Mouse (Mus musculus): ENCODE results near the gene 1110008P14Rik.

The 1110008P14Rik gene

DNA sequence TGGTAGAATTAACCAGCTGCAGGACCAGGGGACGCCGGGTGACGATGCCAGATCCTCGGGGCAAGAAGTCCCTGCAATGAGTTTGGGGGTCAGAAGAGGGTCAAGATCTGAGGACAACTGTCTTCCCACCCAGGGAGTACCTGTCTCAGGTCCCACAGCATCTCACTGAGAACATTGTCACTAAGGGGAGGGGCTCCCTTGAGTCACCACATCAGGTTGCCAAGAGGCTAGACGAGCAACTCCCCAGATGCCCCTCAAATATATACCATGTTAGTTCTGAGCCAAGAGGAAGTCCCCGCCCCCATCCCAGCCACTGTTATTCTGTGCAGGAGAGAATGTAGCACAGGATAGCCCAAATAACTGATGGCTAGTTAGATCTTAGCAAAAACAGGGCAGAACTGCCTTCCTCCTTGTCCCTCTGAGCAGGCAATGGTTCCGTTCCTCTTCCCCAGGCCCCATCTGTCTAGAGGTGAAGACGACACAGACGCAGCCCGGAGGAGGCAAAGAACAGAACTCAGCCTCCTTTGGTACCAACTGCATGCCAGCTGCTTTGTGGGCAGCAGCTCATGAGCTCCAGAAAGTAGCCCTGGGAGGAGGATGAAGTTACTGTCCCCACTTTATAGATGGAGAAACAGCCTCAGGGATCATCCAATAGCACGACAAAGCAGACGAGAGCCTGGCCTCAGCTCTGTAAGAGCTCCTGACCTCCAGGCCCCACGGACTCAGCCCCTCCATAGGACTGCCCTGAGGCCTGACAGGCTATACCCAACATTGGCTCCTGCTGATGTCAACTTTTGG, 40.7 kb downstream of the 1110008P14Rik start:
- DNase-seq = no peak

DNA sequence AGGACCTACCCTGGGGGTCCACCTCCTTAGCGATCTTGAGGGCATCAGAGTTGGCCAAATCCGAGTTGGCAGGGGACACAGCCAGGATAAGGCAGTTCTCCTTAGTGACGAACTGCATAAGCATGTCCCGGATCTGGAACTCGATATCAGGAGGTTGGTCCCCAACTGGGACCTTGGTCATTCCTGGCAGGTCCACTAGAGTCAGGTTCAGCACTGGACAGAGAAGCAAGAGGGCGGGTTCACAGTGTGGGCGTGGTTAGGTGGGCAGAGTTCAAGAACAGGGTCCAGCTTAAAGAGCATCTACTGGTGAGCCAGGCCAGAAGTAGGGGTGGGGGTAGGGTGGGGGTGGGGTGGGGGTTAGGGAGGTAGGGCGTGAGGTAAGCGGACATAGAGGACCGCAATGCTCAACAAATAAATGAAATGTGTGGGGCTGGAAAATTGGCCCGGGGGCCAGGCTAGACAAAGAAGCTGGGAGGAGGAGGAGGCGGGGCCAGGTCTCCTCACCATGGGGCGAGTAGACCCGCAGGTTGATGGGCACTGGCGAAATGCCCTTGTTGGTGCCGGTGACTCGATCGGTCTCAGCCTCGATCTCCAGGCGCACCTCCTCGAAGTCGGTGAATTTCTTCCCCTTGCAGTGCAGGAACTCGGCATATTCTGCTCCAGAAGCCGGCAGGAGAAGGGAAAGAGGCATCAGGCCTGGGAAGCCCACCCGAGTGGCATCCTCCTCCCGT, 41.7 kb downstream of the 1110008P14Rik start:
- DNase-seq = no peak

DNA sequence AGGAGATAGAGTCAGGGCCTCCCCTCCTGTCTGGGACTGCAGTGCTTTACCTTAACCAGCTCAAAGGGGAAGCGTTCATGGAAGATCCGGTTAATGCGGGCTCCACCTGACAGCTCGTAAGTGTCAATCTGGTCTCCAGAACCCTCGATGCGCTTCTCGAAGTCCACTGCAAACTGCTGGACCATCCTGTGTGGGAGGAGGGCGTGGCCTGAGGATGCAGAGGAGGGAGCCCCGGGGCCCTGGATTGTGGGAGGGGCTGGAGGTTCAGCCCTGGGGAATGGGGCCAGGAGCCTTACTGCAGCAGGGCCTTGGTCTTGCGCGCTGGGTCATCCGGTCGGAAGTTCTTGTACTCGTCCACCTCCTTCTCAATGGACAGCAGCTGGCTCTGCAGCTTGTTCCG, 45.9 kb downstream of the 1110008P14Rik start:
- no peak for DNase-seq

DNA sequence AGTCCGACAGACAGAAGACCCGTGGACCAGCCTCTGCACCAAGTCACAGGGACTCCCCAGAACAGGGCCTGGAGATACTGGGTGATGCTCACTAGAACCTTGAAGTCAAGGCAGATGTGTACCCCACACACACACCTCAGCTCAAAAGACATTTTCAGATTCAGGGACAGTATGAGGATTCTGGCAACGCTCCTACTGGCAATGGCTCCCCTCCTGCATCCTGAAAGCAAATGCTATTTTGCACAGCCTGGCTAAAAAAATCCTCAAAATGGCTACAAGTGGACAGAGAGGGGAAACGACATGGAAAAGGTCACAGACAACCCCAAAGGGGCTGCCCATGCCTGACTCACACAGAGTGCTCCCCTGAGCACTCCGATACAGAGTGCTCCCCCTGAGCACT, 49.6 kb downstream of the 1110008P14Rik start:
- DNase-seq = no peak

DNA sequence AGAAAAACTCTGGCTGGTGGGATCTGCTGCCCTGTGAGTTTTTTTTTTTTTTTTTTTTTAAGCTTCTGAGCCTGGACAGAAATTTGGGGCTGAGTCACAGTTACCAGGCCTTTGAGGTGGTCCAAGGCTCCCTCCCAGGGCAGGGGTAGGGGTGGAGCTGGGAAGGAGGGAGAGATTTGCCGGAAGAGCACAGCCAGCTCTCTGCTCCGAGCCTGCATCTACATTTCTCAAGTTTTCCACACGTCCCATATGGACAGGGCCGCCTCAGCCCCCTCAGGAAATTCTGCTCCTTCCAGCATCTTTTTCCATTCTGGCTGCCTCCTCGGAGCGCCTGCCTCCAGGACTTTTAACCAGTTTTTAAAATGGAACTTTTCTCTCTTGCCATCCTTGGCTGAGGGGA, 52.2 kb downstream of the 1110008P14Rik start:
- DNase-seq = no peak

DNA sequence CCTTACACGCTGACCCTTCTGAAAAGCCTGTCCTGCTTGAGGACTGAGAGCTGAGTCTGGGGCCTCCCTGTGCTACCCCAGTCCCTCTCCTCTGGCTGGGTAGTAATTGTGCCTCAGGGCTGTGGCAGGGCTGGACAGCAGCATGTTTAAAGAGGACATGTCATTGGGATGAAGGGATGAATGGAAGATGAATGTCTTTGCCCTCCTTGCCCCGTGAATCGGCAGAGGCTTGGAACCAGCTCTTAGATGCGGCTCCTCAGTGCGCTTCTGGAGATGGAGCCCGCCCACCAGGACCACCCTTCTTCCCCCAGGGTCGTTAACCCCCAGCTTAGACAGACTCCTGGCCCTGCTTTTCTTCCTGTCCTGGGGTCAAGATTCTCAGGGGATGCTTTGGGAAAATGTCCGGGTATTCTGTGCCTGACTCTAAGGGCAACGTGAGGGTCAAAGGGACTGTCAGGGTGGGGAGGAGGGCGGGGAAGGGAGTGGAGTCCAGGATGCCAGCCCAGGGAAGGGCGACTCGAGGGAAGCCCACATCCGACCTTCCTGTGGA, 52.8 kb downstream of the 1110008P14Rik start:
- DNase-seq = no peak

DNA sequence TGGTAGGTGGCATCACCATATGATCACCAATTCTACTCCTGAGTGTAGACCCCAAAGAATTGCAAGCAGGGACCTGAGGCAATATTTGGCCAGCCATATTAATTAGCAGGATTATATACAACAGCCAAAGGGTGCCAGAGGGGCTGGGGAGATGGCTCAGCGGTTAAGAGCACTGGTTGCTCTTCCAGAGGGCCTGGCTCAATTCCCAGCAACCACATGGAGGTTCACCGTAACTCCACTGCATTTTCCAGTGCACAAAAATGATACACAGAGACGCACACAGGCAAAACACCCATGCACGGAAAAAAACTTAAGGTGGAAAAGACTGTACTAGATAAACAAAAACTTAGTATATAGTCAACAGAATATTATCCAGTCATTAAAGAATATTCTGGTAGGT, 54.5 kb downstream of the 1110008P14Rik start:
- DNase-seq = no peak
